Mouse (Mus musculus) forebrain, embryonic 13.5 days (tissue): ENCODE data around the gene Cdc25a. TPM values are rescaled to one million over a fixed set of nuclear protein-coding genes. Genes with fewer than 3 reads are reported as not detected.

ENCODE experiments used
- ATAC-seq: fragments of 200-750 bp; cut with Nextera tagmentation; 2 replicates; pipeline ENCODE4 v1.8.0; 2017
- H3K27ac ChIP-seq: fragments of 300-500 bp; sonication (generic); 2 replicates; pipeline ENCODE4 v1.5.1; 2015; ENCODE audit warnings: inconsistent platforms, mild to moderate bottlenecking, moderate library complexity
- H3K27me3 ChIP-seq: fragments of 300-500 bp; sonication (generic); 2 replicates; pipeline ENCODE4 v1.6.1; 2015; ENCODE audit warnings: mild to moderate bottlenecking, inconsistent platforms
- H3K36me3 ChIP-seq: fragments of 300-500 bp; sonication (generic); 2 replicates; pipeline ENCODE4 v1.6.1; 2015; ENCODE audit warnings: mild to moderate bottlenecking, inconsistent platforms; ENCODE audit not compliant: poor library complexity, severe bottlenecking
- H3K4me1 ChIP-seq: fragments of 300-500 bp; sonication (generic); 2 replicates; pipeline ENCODE4 v1.6.1; 2015; ENCODE audit warnings: inconsistent platforms
- H3K4me2 ChIP-seq: fragments of 300-500 bp; sonication (generic); 2 replicates; pipeline ENCODE4 v1.6.1; 2015; ENCODE audit warnings: inconsistent platforms, mild to moderate bottlenecking, moderate library complexity
- H3K4me3 ChIP-seq: fragments of 300-500 bp; sonication (generic); 2 replicates; pipeline ENCODE4 v1.5.1; 2015; ENCODE audit warnings: mild to moderate bottlenecking, inconsistent platforms
- H3K9ac ChIP-seq: fragments of 300-500 bp; sonication (generic); 2 replicates; pipeline ENCODE4 v1.6.1; 2015; ENCODE audit warnings: mild to moderate bottlenecking, inconsistent platforms
- H3K9me3 ChIP-seq: fragments of 300-500 bp; sonication (generic); replicated peaks from 2 replicates; pipeline ENCODE4 v1.6.1; 2016; ENCODE audit warnings: inconsistent platforms
- WGBS: fragments of 180-500 bp; shearing (Covaris S2); methylation state at CpG from one replicate; pipeline ENCODE4 v1.1.7; 2015; 5-methylcytosine and 5-hydroxymethylcytosine counted together
- polyA plus RNA-seq: library from polyadenylated mRNA; unstranded; fragments of >200 nt; fragmentation: Nextera tagmentation; extraction: Ambion mirVana; gene quantifications from 2 replicates; pipeline ENCODE4 v1.2.1, GENCODE M21; 2015

The Cdc25a gene
- polyA plus RNA-seq, 1 experiment from 2014 or later = 26.1 TPM

DNA sequence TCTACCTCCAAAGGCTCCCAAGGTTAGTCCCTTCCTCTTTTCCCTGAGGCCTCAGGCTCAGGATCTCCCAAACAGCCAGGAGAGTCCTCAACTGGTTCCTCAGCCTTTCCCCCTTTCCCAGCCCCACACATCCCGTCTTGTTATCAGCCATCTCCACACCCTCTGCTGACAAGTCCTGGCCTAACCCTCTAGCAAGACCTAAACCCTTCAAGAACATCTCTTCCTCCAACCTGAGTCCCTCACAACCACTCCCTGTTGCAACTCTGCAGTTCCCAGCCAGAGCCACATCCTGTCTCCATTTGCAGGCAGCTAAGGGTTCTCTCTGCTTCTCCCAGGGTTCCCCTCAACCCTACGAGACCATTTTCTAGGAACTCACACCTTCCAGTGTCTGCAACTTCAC lies 9.2 kb upstream of the Cdc25a start:
- Histone ChIP-seq H3K9me3 (no peaks in the 10 kb centered on the region), H3K4me2 (no peak overlapping the region), H3K9ac (no peak overlapping the region), H3K27ac (no peak overlapping the region), H3K4me3 (no peak overlapping the region), H3K4me1 (no peaks in the 10 kb centered on the region), H3K27me3 (0 out of 2 replicates have a peak, but pooled peaks cover 2% of the 10 kb centered on the region), H3K36me3 (no peaks in the 10 kb centered on the region)
- 82% methylated on average over 2 of the region's 2 CpGs for WGBS
- ATAC-seq = no peak

DNA sequence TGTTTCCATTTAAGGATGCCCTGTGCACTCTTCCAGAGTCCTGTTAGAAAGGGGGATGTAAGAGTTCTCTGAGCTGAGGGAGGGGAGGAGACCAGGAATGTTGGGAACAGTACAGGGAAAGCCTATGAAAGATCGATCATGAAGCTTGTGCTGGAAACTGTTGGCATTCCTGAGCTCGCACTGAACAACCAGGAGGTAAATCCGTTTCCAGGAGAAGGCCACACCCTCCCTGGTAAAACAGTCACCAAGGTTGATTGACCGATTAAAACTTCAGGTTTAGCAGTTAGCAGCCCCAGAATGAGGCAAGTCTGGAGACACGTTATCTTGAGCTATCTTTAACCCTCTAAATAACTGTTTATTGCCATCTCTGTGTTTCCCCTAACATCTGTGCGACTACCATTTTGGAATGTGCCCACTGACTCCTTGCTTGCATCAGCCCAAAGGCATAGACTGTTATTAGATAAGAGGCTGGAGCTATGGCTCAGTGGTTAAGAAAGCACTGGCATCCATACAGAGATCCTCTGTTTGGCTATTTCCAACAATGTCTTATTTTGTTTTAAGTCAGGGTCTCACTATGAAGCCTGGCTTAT lies 4.3 kb upstream of the Cdc25a start:
- Histone ChIP-seq H3K4me2 (no peak overlapping the region), H3K27ac (no peak overlapping the region), H3K9ac (no peak overlapping the region), H3K36me3 (no peaks in the 10 kb centered on the region), H3K4me1 (no peaks in the 10 kb centered on the region), H3K4me3 (no peak overlapping the region), H3K27me3 (no peaks in the 10 kb centered on the region), H3K9me3 (no peaks in the 10 kb centered on the region)
- 51% methylated on average over 6 of the region's 6 CpGs for WGBS
- ATAC-seq = no peak

DNA sequence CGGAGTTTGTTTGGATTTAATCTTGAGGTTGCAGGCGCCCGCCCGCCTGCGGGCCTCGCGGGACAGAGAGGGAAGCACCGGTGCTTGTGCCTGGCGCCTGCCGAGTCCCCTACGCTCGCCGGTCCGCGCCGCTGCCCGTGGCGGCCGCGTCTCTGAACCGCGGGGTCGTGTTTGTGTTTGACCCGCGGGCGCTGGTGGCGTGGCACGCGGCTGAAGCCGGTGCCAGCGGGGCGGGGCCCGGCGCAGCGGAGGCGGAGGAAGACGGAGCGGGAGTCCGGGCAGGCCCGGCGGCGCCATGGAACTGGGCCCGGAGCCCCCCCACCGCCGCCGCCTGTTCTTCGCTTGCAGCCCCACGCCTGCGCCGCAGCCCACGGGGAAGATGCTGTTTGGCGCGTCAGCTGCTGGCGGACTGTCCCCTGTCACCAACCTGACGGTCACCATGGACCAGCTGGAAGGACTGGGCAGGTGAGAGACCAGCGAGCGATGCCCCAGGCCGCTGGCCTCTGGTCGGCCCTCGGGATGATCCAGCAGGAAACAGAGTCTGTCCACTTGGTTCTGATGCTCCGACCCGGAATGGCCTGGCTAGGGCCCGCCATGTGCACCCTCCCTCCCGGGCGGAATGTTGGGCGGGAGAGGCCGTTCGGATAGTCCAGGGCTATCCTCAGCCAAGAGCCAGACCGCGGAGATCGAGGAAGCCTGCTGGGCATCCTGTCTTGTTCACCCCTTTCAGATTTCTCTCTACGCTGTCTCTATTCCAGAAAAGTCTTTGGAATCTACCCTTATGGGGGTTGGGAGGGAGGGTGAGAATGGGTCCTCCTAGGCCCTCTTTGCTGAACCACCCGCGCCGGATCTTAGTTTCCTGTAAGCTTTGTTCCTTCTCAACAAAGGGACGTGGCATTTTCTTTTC lies 569 bp downstream of the Cdc25a start:
- H3K4me2 ChIP-seq = peak overlapping the region; percentile 81
- no peaks in the 10 kb centered on the region for H3K9me3 ChIP-seq
- ATAC-seq = peak; percentile 66
- peak overlapping the region; percentile 98 for H3K4me3 ChIP-seq
- under 1% methylated on average over 62 of the region's 76 CpGs for WGBS
- peaks cover 34% of the 10 kb centered on the region for H3K36me3 ChIP-seq
- peak overlapping the region; percentile 97 for H3K9ac ChIP-seq
- peak overlapping the region; percentile 85 for H3K27ac ChIP-seq
- peaks cover 21% of the 10 kb centered on the region for H3K4me1 ChIP-seq
- no peaks in the 10 kb centered on the region for H3K27me3 ChIP-seq

DNA sequence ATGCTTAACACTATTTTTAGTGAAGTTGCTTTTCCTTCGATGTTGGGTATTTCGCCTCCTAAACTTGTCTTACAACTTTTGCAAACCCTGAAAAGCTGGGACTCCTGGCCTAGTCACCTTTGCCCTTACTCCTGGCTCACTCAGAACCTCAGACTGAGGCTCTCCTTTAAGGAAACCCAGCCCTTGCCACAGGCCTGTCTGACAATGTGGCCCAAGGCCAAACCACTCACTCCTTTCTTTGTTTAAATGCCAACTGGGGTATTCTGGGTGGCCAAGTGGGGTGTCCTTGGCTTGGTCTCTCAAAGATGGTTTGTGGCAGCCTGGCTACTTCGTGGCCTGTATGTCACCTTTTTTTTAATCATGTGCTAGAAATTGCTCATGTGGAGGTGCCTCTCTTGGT lies 1.4 kb downstream of the Cdc25a start:
- under 1% methylated on average over 3 of the region's 3 CpGs for WGBS
- Histone ChIP-seq H3K9me3 (no peaks in the 10 kb centered on the region), H3K27ac (peak overlapping the region; percentile 85; the same call in 1 of the 2 replicates)

DNA sequence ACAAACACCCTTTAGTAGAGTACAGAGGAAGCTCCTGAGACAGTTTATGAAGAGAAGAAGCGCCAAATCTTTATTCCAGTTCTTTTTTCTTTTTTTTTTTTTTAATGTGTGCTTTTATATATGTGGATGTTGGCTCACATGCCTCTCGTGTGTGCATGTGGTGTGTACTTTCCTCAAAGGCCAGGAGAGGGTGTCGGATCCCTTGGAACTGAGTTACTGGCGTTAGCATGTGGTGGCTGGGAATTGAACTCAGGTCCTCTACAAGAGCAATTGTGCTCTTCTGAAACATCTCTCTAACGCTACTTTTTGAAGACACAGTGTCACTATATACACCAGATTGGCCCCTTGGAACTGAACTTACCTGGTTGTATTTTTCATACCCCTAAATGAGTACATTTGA lies 2.3 kb downstream of the Cdc25a start:
- Histone ChIP-seq H3K9ac (peak overlapping the region; percentile 97), H3K4me2 (peak overlapping the region; percentile 81), H3K4me1 (peaks cover 21% of the 10 kb centered on the region), H3K4me3 (peak overlapping the region; percentile 98), H3K27me3 (no peaks in the 10 kb centered on the region), H3K9me3 (no peaks in the 10 kb centered on the region), H3K36me3 (peaks cover 52% of the 10 kb centered on the region), H3K27ac (no peak overlapping the region)
- 71% methylated on average over 5 of the region's 5 CpGs for WGBS
- no peak for ATAC-seq

More for the DNA sequence above, 1.4 kb downstream of the Cdc25a start:
- peaks cover 21% of the 10 kb centered on the region for H3K4me1 ChIP-seq
- H3K36me3 ChIP-seq = peaks cover 43% of the 10 kb centered on the region
- H3K27me3 ChIP-seq = no peaks in the 10 kb centered on the region
- H3K4me3 ChIP-seq = peak overlapping the region; percentile 98
- peak overlapping the region; percentile 81 for H3K4me2 ChIP-seq
- H3K9ac ChIP-seq = peak overlapping the region; percentile 97
- no peak for ATAC-seq

DNA sequence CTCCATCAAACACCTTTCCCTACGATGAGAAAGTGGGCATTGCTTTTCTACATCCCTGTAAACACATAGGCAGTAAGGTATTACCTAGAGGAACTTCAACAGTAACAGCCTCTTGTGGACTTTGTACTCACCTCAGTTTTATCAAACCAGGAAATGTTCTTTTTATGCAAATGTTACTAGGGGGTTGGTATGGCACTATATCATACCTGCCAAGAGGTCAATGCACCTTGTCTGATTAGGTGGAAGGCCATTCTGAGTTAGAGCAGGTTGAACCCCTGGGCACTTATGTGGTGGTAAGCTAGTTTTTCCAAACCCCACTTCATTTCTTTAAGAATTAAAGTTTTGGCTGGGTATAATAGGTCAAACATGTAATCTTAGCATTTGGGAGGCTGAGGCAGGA lies 3.9 kb downstream of the Cdc25a start:
- no peak overlapping the region for H3K9ac ChIP-seq
- H3K4me1 ChIP-seq = peaks cover 21% of the 10 kb centered on the region
- H3K9me3 ChIP-seq = no peaks in the 10 kb centered on the region
- H3K4me2 ChIP-seq = no peak overlapping the region
- peaks cover 68% of the 10 kb centered on the region for H3K36me3 ChIP-seq
- H3K4me3 ChIP-seq = no peak overlapping the region
- ATAC-seq = no peak
- H3K27ac ChIP-seq = no peak overlapping the region
- no peaks in the 10 kb centered on the region for H3K27me3 ChIP-seq
- 97% methylated on average over 1 of the region's 1 CpGs for WGBS

DNA sequence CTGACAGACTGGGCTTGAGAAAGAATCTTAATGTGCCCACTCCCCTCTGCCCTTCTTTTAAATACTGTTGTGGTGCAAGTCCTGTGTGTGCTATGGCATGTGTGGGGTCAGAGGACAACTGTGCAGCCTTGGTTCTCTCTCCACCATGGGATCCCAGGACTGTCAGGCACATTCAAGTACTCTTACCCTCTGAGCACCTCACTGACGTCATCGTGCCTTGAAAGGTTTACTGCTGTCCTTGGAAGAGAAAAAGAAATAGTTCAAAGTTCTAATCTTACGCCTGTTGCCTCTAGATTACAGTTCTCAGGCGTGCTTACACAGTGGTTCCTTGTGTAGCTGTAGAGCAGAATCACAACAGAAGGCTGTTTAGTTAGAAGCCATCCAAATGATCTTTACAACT lies 10.9 kb downstream of the Cdc25a start:
- H3K4me3 ChIP-seq = no peak overlapping the region
- 84% methylated on average over 4 of the region's 4 CpGs for WGBS
- no peaks in the 10 kb centered on the region for H3K4me1 ChIP-seq
- no peak overlapping the region for H3K4me2 ChIP-seq
- no peak overlapping the region for H3K27ac ChIP-seq
- H3K27me3 ChIP-seq = no peaks in the 10 kb centered on the region
- no peak for ATAC-seq
- no peaks in the 10 kb centered on the region for H3K9me3 ChIP-seq
- H3K9ac ChIP-seq = no peak overlapping the region
- H3K36me3 ChIP-seq = peaks cover 98% of the 10 kb centered on the region

DNA sequence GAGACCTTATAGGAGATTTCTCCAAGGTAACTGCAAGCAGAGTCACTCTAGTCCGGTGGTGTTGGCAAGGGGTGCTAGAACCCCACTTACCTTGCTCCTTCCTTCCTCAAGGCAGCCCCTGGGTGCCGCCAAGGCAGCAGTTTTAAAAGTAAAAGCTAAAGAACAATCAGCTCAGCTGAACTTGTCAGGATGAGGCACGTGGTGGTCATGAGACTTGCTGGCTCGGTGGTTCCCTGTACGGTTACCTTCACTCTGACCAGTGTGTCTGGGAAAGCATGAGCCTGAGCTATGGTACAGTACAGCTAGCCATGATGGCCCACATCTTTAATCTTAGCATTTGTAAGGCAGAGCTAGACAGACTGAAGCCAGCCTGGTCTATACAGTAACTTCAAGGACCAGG lies 11.9 kb downstream of the Cdc25a start:
- no peak overlapping the region for H3K4me2 ChIP-seq
- no peaks in the 10 kb centered on the region for H3K9me3 ChIP-seq
- H3K4me1 ChIP-seq = no peaks in the 10 kb centered on the region
- no peak overlapping the region for H3K4me3 ChIP-seq
- no peak for ATAC-seq
- WGBS = 92% methylated on average over 5 of the region's 5 CpGs
- H3K27ac ChIP-seq = no peak overlapping the region
- H3K36me3 ChIP-seq = peaks cover 98% of the 10 kb centered on the region
- H3K27me3 ChIP-seq = no peaks in the 10 kb centered on the region
- H3K9ac ChIP-seq = no peak overlapping the region

DNA sequence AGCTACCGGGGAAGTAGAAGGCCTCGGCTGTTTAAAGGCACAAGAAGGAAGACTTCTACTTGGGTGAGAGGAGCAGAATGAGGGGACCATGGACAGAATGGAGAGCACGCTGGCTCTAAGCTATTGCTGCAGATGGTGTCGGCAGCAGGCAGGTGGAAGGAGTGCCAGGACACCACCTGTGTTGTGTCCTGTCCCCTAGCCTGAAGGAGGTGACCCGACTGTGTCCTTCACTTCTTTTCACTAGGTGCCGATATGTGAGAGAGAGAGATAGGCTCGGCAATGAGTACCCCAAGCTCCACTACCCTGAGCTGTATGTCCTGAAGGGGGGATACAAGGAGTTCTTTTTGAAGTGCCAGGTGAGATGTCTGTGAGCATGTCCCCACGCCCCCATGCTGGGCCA lies 16.1 kb downstream of the Cdc25a start:
- no peak overlapping the region for H3K9ac ChIP-seq
- H3K4me2 ChIP-seq = no peak overlapping the region
- no peak overlapping the region for H3K27ac ChIP-seq
- ATAC-seq = no peak
- no peaks in the 10 kb centered on the region for H3K4me1 ChIP-seq
- no peak overlapping the region for H3K4me3 ChIP-seq
- 94% methylated on average over 8 of the region's 8 CpGs for WGBS
- H3K9me3 ChIP-seq = no peaks in the 10 kb centered on the region
- no peaks in the 10 kb centered on the region for H3K27me3 ChIP-seq
- peaks cover 91% of the 10 kb centered on the region for H3K36me3 ChIP-seq

DNA sequence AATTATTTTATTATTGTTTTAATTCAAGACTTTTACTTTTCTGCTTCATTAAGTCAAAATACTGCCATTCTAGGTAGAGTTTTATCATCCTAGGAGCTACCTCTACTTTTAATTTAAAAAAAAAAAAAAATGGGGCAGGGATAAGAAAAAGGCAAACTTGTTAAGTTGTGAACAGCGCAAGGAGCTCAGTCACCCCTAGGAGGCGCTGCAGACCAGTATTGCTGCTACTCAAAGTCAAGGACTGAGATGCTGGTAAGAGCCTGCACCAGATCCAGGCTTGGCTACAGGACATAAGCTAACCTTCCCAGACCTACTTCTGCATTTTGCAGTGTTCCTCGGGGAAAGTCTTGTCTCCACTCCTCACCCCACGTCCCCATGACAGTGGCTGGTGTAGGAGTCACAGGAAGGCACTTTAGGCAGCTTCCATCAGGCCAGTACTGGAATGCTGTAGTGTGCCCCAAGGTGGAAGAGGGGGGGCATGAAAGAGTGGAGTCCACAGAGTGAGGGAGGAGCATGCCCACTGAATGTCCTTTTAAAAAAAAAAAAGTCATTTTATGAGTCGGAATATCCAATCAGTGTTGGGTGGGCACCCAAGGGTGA lies 17.4 kb downstream of the Cdc25a start:
- H3K4me2 ChIP-seq = no peak overlapping the region
- no peak overlapping the region for H3K27ac ChIP-seq
- peak; percentile 36; the same call in 1 of the 2 replicates for ATAC-seq
- H3K4me3 ChIP-seq = no peak overlapping the region
- WGBS = 73% methylated on average over 5 of the region's 5 CpGs
- peaks cover 85% of the 10 kb centered on the region for H3K36me3 ChIP-seq
- no peaks in the 10 kb centered on the region for H3K27me3 ChIP-seq
- no peaks in the 10 kb centered on the region for H3K9me3 ChIP-seq
- no peak overlapping the region for H3K9ac ChIP-seq
- H3K4me1 ChIP-seq = no peaks in the 10 kb centered on the region

DNA sequence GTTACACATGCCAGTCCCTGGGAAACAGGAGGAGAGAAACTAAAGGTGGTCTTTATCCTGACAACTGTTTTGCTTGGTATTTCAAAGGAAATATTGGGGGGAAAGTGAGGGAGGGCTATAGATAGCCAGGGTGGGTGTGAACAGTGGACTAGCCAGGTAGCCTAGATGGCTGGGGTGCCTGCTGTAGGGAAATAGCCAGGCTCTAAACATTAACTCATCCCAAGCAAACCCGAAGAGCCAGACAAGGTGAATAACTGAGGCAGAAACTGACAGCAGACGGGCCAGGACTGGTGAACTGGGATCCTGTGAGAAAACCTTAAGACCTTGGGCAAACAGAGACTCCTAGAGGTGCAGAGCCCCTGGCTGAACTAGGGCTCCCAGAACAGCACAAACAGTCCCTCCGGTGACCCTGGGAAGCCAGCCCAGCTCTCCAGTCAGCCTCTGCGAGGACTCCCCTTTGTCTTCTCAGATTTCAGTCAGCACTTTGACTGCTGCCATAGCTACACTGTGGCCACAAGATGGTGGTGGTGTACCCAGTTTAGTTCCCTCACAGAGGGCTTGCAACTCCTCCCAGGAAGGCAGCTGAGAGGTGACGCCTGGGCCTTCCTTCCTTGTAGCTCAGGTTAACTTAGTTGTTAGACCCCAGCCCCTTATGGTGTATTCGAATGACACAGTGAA lies 19.2 kb downstream of the Cdc25a start:
- peaks cover 67% of the 10 kb centered on the region for H3K36me3 ChIP-seq
- H3K9me3 ChIP-seq = no peaks in the 10 kb centered on the region
- no peaks in the 10 kb centered on the region for H3K27me3 ChIP-seq
- H3K4me1 ChIP-seq = no peaks in the 10 kb centered on the region
- H3K9ac ChIP-seq = peak overlapping the region; percentile 46
- no peak overlapping the region for H3K4me3 ChIP-seq
- peak; percentile 86 for ATAC-seq
- no peak overlapping the region for H3K4me2 ChIP-seq
- peak overlapping the region; percentile 74 for H3K27ac ChIP-seq
- WGBS = 36% methylated on average over 6 of the region's 6 CpGs

DNA sequence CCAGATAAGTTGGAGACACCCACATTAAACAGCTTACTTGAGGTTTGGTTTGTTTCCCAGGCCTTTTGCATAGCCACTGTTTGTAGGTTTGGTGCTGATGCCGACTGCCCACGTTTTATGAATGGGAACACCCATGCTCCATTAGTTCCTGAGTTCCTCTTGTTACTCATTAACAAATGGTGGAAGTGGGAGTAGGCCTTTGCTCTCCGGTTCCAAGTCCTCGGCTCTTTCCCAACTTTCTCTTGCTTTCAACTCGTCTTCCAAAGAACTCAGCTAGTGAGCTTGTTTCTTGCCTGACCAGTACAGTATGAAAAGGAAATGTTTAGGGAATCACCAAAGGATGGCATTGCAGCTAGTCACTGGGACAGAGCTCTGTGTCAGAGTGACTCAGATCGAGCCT lies 20.2 kb downstream of the Cdc25a start:
- WGBS = 84% methylated on average over 6 of the region's 6 CpGs
- H3K4me3 ChIP-seq = no peak overlapping the region

More for the DNA sequence above, 20.2 kb downstream of the Cdc25a start:
- Histone ChIP-seq H3K9me3 (no peaks in the 10 kb centered on the region), H3K4me1 (no peaks in the 10 kb centered on the region), H3K36me3 (peaks cover 56% of the 10 kb centered on the region), H3K9ac (no peak overlapping the region), H3K27me3 (no peaks in the 10 kb centered on the region), H3K27ac (no peak overlapping the region), H3K4me2 (no peak overlapping the region)
- ATAC-seq = no peak
